Mouse (Mus musculus) forebrain, embryonic 16.5 days (tissue): ENCODE data around the gene Brpf3. TPM values are rescaled to one million over a fixed set of nuclear protein-coding genes. Genes with fewer than 3 reads are reported as not detected.
"Not testable (repeated sequence)": the region's sequence is repeated elsewhere in the genome, so short reads cannot be mapped to it uniquely, and the experiment has no call there.

Experiments
- ATAC-seq: fragments of 200-750 bp; cut with Nextera tagmentation; 2 replicates; pipeline ENCODE4 v1.8.0; 2017; ENCODE audit warnings: mild to moderate bottlenecking, moderate library complexity
- H3K27ac ChIP-seq: fragments of 300-500 bp; sonication (generic); 2 replicates; pipeline ENCODE4 v1.5.1; 2014; ENCODE audit warnings: low read length, control low read depth
- H3K27me3 ChIP-seq: fragments of 300-500 bp; sonication (generic); replicated peaks from 2 replicates; pipeline ENCODE4 v1.6.1; 2014; ENCODE audit warnings: low read length; ENCODE audit not compliant: control insufficient read depth, insufficient read depth
- H3K36me3 ChIP-seq: fragments of 300-500 bp; sonication (generic); 2 replicates; pipeline ENCODE4 v1.6.1; 2014; ENCODE audit not compliant: control insufficient read depth, insufficient read depth
- H3K4me1 ChIP-seq: fragments of 300-500 bp; sonication (generic); replicated peaks from 2 replicates; pipeline ENCODE4 v1.6.1; 2014; ENCODE audit warnings: low read length; ENCODE audit not compliant: control insufficient read depth, insufficient read depth
- H3K4me2 ChIP-seq: fragments of 300-500 bp; sonication (generic); 2 replicates; pipeline ENCODE4 v1.6.1; 2014; ENCODE audit warnings: mild to moderate bottlenecking, low read length, control low read depth
- H3K4me3 ChIP-seq: fragments of 300-500 bp; sonication (generic); replicated peaks from 2 replicates; pipeline ENCODE4 v1.5.1; 2014; ENCODE audit warnings: mild to moderate bottlenecking, low read length, control low read depth
- H3K9ac ChIP-seq: fragments of 300-500 bp; sonication (generic); replicated peaks from 2 replicates; pipeline ENCODE4 v1.6.1; 2014; ENCODE audit warnings: low read depth, low read length, control low read depth
- H3K9me3 ChIP-seq: fragments of 300-500 bp; sonication (generic); 2 replicates; pipeline ENCODE4 v1.6.1; 2016; ENCODE audit warnings: low read length; ENCODE audit not compliant: control insufficient read depth
- WGBS: fragments of 180-500 bp; shearing (Covaris S2); extraction: QIAGEN DNeasy Blood & Tissue Kit; methylation state at CpG from one replicate; pipeline ENCODE4 v1.1.7; 2014; 5-methylcytosine and 5-hydroxymethylcytosine counted together
- polyA plus RNA-seq: library from polyadenylated mRNA; unstranded; fragments of >200 nt; fragmentation: Nextera tagmentation; extraction: Ambion mirVana; gene quantifications from 2 replicates; pipeline ENCODE4 v1.2.1, GENCODE M21; 2015

Gene Brpf3
- polyA plus RNA-seq, 1 experiment from 2014 or later: 8.5 TPM

DNA sequence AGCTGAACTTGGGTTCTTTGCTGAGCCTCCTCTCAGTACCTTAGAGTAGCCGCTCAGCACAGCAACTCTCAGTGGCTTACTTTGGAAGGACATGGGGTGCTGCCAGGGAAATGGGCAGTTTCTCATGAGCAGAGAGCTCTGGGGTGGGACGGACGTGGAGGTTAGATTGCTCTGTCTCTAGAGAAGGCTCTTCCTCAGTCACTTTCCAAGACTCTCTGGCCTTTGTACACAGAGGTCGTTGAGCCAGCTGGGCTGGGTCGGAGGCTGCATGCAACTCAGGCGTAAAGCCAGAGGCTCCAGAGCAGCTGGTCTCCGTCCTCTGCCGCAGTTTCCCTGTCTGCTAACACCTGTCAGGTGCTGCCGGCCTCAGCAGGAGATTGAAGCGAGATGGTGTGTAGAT, 33.8 kb downstream of the Brpf3 start:
- Histone ChIP-seq H3K36me3 (peaks cover 30% of the 10 kb centered on the region), H3K27ac (no peak overlapping the region), H3K4me3 (no peak overlapping the region), H3K27me3 (no peaks in the 10 kb centered on the region), H3K4me1 (no peaks in the 10 kb centered on the region), H3K9ac (no peak overlapping the region), H3K9me3 (peaks cover 4% of the 10 kb centered on the region; the same call in 1 of the 2 replicates), H3K4me2 (no peak overlapping the region)
- WGBS: 90% methylated on average over 10 of the region's 10 CpGs
- no peak for ATAC-seq

DNA sequence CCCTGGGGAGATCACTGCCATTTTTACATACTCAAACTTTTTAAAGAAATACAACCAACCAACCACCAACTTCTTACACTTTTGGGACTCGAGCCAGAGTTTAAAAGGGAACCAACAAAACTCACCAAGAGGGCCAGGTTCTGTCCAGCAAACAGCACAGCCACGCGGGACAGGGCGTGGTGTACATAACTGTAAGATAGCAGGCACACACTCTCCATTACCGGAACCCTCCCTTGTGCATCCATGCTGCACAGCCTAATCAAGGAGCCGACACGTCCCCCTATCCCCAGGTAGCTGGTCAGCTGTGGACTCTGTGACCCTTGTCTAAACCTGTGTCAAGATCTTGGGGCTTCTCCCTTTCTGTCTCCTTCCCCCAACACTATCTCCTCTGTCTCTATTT, 37.0 kb downstream of the Brpf3 start:
- H3K4me1 ChIP-seq: no peaks in the 10 kb centered on the region
- no peak overlapping the region for H3K4me3 ChIP-seq
- H3K4me2 ChIP-seq: no peak overlapping the region
- H3K36me3 ChIP-seq: peaks cover 21% of the 10 kb centered on the region
- no peak for ATAC-seq
- no peak overlapping the region for H3K9ac ChIP-seq
- WGBS: 92% methylated on average over 7 of the region's 7 CpGs
- no peak overlapping the region for H3K27ac ChIP-seq
- H3K9me3 ChIP-seq: peaks cover 4% of the 10 kb centered on the region; the same call in 1 of the 2 replicates
- H3K27me3 ChIP-seq: no peaks in the 10 kb centered on the region

DNA sequence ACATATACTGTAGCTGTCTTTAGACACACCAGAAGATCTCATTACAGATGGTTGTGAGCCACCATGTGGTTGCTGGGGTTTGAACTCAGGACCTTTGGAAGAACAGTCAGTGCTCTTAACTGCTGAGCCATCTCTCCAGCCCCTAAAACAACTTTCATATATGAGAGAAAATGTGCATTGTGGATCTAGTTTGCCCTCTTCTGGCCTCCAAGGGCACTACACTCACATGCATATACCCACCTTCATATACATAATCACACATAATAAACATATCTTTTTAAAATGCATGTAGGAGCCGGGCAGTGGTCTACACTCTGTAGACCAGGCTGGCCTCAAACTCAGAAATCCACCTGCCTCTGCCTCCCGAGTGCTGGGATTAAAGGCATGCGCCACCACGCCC, 41.1 kb downstream of the Brpf3 start:
- H3K4me3 ChIP-seq, H3K4me1 ChIP-seq, ATAC-seq, H3K9ac ChIP-seq, H3K27ac ChIP-seq, H3K27me3 ChIP-seq, H3K9me3 ChIP-seq, H3K4me2 ChIP-seq: not testable (repeated sequence)
- WGBS: 98% methylated on average over 4 of the region's 4 CpGs
- H3K36me3 ChIP-seq: peaks cover 13% of the 10 kb centered on the region

DNA sequence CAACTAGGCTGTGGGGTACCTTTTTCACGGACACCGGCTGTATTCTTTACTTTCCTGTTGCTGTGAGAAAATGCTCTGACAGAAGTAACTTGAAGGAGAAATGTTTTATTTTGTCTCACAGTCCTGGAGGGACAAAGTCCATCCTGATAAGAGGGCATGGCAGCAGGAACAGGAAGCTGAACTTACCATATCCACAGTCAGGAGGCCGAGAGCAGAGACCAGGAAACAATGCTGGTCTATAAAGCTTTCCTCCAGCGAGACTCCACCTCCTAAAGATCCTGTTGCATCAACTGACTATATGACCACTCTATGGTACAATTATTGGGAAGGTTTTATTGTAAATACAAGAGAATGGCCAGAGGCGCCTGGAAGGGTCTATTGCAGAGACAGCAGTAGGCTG, 42.8 kb downstream of the Brpf3 start:
- H3K9me3 ChIP-seq: peaks cover 4% of the 10 kb centered on the region; the same call in 1 of the 2 replicates
- H3K4me1 ChIP-seq: no peaks in the 10 kb centered on the region
- no peak overlapping the region for H3K27ac ChIP-seq
- H3K9ac ChIP-seq: no peak overlapping the region
- no peak overlapping the region for H3K4me3 ChIP-seq
- no peak overlapping the region for H3K4me2 ChIP-seq
- no peaks in the 10 kb centered on the region for H3K27me3 ChIP-seq
- 87% methylated on average over 5 of the region's 5 CpGs for WGBS
- H3K36me3 ChIP-seq: peaks cover 4% of the 10 kb centered on the region; the same call in 1 of the 2 replicates
- no peak for ATAC-seq

DNA sequence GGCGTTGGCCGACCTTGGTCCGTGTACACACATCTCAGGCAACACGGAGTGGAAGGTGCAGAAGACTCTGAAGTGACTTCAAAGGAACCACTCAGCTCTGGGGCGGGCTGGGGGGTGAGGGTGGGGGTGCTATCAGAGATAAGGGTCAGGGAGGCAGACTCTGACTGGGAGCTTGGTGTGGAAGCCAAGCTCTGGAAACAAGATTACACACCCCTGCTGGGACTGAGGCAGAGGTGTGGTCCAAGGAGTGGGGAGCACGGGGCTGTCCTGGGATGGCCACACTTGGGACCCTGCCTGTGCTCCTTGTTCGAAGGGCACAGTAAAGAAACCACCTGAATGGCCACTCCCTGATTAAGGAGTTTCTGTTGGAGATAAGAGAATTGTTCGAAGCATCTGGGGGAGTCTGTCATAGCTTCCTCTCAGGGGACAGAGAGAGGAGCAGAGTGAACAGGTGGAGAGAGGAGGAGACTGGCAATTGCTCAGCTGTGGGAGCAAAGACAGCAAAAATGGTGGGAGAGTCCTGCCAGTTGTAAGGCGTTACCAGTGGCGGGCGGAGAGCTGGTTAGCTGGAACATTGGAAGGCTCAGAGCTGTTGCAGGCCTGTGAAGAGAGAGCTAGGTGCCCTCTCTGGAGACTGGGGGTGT, 46.2 kb downstream of the Brpf3 start:
- H3K9ac ChIP-seq: no peak overlapping the region
- H3K27me3 ChIP-seq: no peaks in the 10 kb centered on the region
- H3K9me3 ChIP-seq: no peaks in the 10 kb centered on the region
- H3K4me1 ChIP-seq: no peaks in the 10 kb centered on the region
- H3K27ac ChIP-seq: no peak overlapping the region
- no peaks in the 10 kb centered on the region for H3K36me3 ChIP-seq
- 66% methylated on average over 11 of the region's 11 CpGs for WGBS
- no peak for ATAC-seq
- no peak overlapping the region for H3K4me3 ChIP-seq
- H3K4me2 ChIP-seq: no peak overlapping the region

DNA sequence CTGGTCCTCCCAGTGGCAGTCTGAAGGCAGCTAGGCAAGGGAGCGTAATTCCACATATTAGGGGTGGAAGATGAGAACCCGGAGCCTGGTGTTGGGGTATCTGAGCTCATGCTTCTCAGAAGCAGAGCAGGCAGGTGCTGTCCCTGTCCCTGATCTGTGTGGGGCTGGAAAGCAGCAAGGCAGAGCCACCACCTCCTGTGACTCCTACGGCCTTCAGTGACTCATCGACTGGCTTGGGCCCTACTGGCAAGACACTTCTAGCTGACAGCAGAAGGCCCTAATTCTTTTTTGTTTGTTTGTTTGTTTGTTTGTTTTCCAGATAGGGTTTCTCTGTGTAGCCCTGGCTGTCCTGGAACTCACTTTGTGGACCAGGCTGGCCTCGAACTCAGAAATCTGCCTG, 49.6 kb downstream of the Brpf3 start:
- no peaks in the 10 kb centered on the region for H3K36me3 ChIP-seq
- no peaks in the 10 kb centered on the region for H3K27me3 ChIP-seq
- H3K27ac ChIP-seq: no peak overlapping the region
- H3K4me2 ChIP-seq: no peak overlapping the region
- H3K4me3 ChIP-seq: no peak overlapping the region
- H3K4me1 ChIP-seq: no peaks in the 10 kb centered on the region
- ATAC-seq: no peak
- H3K9me3 ChIP-seq: 0 out of 2 replicates have a peak, but pooled peaks cover 3% of the 10 kb centered on the region
- 98% methylated on average over 5 of the region's 5 CpGs for WGBS
- H3K9ac ChIP-seq: no peak overlapping the region

DNA sequence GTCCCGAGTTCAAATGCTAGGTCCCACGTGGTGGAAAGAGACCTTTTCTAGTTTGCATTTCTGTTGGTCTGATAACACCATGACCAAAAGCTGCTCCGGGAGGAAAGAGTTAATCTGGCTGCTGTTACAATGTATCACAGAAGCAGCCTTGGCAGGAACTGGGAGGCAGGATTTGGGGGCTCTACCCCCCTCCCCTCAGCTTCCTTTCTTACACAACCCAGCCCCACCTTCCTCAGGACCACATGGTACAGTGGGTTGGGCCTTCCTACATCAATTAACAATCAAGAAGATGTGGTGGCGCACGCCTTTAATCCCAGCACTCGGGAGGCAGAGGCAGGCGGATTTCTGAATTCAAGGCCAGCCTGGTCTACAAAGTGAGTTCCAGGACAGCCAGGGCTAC, 53.5 kb downstream of the Brpf3 start:
- Histone ChIP-seq H3K27me3 (no peaks in the 10 kb centered on the region), H3K9ac (no peak overlapping the region), H3K36me3 (no peaks in the 10 kb centered on the region), H3K9me3 (peaks cover 10% of the 10 kb centered on the region), H3K4me3 (no peak overlapping the region), H3K27ac (no peak overlapping the region), H3K4me2 (no peak overlapping the region), H3K4me1 (no peaks in the 10 kb centered on the region)
- no peak for ATAC-seq
- 87% methylated on average over 7 of the region's 7 CpGs for WGBS

DNA sequence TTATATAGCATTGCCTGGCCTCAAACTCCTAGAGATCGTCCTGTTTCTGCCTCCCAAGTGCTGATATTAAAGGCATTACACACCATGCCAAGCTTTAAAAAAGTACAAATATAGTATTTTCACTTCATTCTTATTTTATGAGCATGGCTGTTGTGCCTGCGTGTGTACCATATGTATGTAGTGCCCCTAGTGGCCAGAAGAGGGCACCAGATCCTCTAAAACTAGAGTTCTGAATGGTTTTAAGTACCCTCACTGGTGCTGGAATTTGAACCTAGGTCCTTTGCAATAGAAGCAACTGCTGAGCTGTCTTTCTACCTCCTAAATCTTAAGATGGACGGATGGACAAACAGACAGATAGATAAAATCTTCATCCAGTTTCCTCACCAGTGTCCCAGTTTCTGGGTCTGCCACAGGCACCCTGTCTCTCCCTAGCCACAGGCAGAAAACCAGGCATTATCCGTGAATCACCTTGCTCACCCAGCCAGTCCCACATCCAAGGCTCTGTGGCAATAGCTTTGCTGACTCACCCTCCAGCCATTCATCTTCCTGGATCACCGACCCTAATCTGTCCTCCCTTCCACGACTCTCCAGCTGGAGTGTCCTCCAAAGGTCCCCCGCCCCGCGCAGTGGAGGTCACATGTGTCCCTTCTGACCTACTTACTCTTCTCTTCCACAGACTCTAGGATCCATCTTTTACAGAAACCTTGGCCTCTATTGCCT, 54.4 kb downstream of the Brpf3 start:
- 84% methylated on average over 9 of the region's 9 CpGs for WGBS
- Histone ChIP-seq H3K4me3 (no peak overlapping the region), H3K4me2 (no peak overlapping the region), H3K36me3 (no peaks in the 10 kb centered on the region), H3K9me3 (peaks cover 10% of the 10 kb centered on the region), H3K4me1 (no peaks in the 10 kb centered on the region), H3K27ac (no peak overlapping the region), H3K27me3 (no peaks in the 10 kb centered on the region), H3K9ac (no peak overlapping the region)
- no peak for ATAC-seq

DNA sequence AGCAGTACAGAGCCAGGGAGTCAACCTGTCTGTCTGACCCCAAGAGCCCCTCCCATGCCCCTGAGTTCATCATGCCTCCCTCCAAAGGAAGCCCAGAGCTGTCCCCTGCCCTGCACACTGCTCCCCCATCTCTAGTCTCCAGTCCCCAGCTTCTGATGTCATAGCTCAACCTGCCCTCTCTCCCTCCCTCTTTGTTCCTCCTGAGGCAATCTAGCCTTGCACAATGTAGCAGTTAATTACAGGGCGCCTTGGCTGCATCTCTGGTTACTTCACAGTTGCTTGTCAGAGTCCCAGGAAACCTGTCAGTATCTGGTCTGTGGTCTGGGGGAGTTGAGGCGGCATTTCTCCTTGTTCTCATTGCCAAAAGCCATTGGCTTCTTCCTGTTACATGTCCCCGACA, 55.1 kb downstream of the Brpf3 start:
- H3K27ac ChIP-seq: no peak overlapping the region
- H3K9ac ChIP-seq: no peak overlapping the region
- WGBS: 55% methylated on average over 3 of the region's 3 CpGs
- no peak overlapping the region for H3K4me3 ChIP-seq
- no peaks in the 10 kb centered on the region for H3K4me1 ChIP-seq
- H3K27me3 ChIP-seq: no peaks in the 10 kb centered on the region
- ATAC-seq: no peak
- H3K9me3 ChIP-seq: peaks cover 10% of the 10 kb centered on the region
- H3K4me2 ChIP-seq: no peak overlapping the region
- no peaks in the 10 kb centered on the region for H3K36me3 ChIP-seq
